Mouse (Mus musculus): ENCODE measurements around the gene Otulin.

The Otulin gene

GRCm38 (mm10) chr15:27657866-27658265 is 27.4 kb upstream of the Otulin start:
- DNase-seq (ENCODE audit: low spot score in 2 of 2) = peak in 1 of 2 experiments; percentile 44

DNA sequence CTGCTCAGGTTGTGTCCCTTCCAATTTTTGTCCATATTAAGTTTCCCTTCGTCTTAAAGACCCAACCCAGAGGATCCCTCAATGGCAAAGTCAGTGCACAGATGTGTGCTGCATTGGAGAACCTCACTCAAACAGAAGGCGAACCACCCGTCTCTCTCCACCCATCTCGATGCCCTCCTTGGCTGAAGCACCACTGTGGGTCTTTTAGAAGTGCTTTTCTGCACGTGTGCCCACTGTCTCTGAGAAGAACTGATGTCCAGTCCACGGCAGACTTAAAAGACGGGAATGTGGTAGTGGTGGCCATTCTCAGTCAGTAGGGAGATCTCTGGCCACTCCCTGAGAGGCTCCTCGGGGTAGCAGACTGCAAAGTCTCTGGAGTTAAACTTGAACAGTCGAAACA is 26.1 kb upstream of the Otulin start:
- peak in 1 of 2 experiments; percentile 50 for DNase-seq (ENCODE audit: low spot score in 2 of 2)

GRCm38 (mm10) chr15:27655015-27655414 is 24.5 kb upstream of the Otulin start:
- no peak for DNase-seq (ENCODE audit: low spot score in 2 of 2)

GRCm38 (mm10) chr15:27647686-27648085 is 17.2 kb upstream of the Otulin start:
- DNase-seq (ENCODE audit: low spot score in 2 of 2) = no peak

DNA sequence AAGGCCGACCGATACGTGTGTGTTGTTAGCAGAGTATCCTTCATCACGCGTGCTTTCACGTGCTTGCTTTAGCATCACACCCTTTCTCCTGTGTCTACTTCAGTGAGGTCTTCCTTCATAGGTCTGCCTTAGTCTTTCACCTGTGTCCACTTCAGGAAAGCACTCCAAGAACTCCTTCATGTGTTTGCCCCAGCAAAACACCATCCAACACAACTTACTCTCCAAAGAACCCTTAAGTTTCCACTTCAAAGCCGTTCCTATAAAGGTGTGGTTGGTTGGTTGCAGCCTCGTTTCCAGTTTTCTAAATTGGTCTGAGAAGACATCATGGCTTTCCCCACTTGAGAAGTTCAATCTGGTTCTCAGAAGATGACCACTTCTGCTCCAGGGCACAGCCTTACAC is 16.2 kb upstream of the Otulin start:
- DNase-seq (ENCODE audit: low spot score in 2 of 2) = no peak

DNA sequence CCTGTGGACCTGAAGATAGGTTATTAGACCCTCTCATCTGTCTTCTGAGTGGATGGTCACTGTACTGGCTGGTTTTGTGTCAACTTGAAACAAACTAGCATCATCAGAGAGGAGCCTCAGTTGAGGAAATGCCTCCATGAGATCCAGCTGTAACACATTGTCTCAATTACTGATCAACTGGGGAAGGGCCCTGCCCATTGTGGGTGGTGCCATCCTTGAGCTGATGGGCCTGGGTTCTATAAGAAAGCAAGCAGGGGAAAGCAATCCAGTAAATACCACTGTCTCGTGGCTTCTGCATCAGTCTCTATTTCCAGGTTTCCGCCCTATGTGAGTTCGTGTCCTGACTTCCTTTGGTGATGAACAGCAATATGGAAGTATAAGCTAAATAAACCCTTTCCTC is 14.8 kb upstream of the Otulin start:
- DNase-seq (ENCODE audit: low spot score in 2 of 2) = no peak

DNA sequence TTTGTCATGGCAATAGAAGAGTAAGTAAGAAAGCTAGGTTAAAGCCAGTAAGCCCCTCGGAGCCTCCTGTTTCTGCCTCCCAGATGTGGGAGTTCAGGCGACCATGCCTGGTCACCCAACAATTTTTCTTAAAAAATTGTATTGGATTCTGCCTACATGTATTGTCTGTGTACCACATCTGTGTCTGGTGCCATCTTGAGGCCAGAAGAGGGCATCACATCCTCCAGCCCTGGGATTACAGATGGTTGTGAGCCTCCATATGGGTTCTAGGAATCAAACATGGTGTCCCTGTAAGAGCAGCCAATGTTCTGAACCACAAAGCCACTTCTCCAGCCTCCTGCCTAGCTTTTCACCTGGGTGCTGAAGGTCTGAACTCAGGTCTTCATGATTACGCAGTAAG is 12.4 kb upstream of the Otulin start:
- no peak for DNase-seq (ENCODE audit: low spot score in 2 of 2)

GRCm38 (mm10) chr15:27641171-27641570 is 10.7 kb upstream of the Otulin start:
- no peak for DNase-seq (ENCODE audit: low spot score in 2 of 2)

GRCm38 (mm10) chr15:27633941-27634900 is 3.7 kb upstream of the Otulin start:
- no peak for DNase-seq (ENCODE audit: low spot score in 2 of 2)

- DNase-seq (ENCODE audit: low spot score in 2 of 2) = no peak
Measured at GRCm38 (mm10) chr15:27629800-27630600, 493 bp downstream of the Otulin start.

GRCm38 (mm10) chr15:27629046-27629445 is 1.4 kb downstream of the Otulin start:
- no peak for DNase-seq (ENCODE audit: low spot score in 2 of 2)

DNA sequence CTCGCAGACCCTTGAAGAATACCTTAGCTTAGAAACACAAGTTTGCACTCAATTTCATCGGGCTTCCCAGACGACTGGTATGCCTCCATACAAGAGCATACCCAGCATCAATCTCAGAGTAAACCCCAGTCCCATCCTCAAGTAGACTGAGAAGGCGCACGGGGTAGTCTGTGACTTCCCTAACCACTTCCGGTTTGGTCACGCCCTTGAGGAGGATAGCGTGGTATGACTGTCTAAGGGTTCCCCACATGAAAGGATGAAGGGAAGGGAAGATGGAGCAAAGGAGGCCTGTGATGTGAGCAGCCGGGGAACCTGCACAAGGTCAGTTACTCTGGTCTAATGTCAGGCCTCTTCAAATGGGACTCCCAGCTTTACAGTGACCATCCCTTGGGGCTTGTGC is 2.7 kb downstream of the Otulin start:
- no peak for DNase-seq (ENCODE audit: low spot score in 2 of 2)

DNA sequence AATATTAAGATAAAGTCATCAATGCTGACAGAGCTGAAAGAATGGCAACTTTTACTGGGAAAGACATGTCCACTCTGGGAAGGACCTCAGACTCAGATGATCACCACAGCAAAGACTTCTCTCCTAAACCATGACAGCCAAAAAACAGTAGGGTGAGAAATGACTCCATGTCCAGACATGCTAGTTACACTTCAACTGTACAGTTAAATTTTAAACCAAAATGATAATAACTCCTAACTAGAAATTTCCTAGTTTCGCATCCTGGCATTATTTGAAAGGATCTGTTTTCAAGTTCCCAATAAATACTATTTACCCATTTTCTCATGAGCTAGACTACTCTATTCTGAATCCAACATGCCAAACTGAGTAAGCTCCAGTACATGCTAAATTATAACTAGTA is 4.2 kb downstream of the Otulin start:
- no peak for DNase-seq (ENCODE audit: low spot score in 2 of 2)

GRCm38 (mm10) chr15:27625890-27626255 is 4.6 kb downstream of the Otulin start:
- DNase-seq (ENCODE audit: low spot score in 2 of 2) = no peak

DNA sequence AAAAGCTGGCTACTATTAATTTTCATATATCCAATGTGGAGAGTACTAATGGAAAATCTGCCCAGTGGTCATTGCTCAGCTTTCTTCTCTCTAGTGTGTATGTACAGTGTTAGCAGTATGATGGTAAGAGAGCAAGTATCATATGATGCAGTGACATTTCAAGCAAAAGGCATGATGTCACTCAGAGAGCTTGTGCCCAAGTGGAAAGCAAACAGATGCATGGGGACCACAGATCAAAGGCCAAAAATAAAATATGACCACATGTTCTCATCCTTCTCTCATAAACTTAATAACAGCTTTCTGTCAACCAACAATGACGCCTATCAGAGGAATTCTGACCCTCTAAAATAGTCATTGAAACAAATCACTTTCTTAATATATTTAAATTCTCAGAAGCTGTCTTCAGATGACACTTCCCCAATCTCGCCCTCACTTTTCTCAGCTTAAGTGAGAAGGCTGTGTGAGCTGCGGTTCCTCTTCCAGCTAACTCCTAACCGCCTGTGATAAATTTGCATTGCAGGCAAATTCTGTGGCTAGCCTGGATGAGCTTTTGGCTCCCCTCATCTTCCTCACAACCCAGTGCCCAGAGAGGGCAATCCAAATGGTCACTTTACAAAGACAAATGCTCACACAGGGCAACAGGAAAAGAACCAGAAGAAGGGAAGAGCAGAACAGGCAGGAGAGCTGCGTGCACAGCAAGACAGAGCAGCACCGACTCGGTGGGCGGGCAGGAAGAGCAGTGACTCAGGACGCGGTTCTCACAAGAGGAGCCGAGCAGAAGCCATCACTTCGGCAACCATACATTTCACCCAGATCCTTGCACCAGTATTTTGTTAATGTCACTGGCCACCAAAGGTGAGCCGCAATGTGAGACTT is 5.2 kb downstream of the Otulin start:
- DNase-seq (ENCODE audit: low spot score in 2 of 2) = no peak

DNA sequence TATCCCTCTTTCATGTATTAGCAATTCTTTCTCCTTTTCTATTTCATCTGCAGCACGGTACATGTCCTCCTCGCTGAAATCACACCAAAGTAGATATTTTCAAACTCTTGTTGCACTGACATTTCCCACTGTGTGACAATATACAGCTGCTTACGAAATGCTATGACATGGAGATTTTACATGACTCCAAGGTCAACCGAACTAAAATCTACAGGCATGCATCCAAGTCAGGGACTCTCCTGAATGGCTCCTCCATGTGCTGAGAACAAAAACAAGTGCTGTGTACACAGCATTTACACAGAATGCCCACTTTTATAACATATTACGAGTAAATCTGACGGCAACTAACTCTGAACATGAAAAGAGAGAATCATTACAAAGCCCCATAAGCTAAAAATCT is 7.2 kb downstream of the Otulin start:
- no peak for DNase-seq (ENCODE audit: low spot score in 2 of 2)

DNA sequence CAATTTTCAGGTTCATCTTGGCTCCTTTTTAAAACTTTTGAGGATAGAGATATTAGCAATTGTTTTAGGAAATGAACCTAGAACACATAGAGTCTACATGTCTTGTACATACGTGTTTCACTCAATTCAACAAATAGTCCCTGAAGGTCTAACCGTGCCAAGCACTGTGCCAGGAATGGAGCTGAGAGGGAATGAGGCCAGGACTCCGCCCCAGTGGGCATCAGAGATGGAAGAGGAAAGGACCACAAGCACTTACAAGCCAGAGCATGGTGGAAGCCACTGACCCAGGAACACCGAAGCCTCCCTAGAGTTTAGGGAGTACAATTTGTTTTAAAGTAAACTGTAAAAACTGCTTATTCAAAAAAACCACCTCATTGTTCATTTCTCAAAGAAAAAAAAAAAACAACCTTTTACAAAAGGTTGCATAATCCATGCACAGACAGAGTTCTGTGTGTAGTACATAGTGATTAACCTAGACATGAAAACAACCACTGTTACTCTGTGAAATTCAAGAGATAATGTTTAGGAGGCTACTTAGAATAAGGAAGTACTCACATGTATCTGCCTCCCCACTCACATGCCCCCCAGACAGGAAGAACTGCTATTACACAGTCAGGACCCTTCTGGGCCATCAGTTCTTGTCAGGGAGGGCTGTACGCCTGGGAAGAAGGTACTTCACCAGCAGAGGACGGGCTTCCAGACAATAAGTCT is 9.9 kb downstream of the Otulin start:
- no peak for DNase-seq (ENCODE audit: low spot score in 2 of 2)

- DNase-seq (ENCODE audit: low spot score in 2 of 2) = no peak
Measured at GRCm38 (mm10) chr15:27619683-27620082, 10.8 kb downstream of the Otulin start.

DNA sequence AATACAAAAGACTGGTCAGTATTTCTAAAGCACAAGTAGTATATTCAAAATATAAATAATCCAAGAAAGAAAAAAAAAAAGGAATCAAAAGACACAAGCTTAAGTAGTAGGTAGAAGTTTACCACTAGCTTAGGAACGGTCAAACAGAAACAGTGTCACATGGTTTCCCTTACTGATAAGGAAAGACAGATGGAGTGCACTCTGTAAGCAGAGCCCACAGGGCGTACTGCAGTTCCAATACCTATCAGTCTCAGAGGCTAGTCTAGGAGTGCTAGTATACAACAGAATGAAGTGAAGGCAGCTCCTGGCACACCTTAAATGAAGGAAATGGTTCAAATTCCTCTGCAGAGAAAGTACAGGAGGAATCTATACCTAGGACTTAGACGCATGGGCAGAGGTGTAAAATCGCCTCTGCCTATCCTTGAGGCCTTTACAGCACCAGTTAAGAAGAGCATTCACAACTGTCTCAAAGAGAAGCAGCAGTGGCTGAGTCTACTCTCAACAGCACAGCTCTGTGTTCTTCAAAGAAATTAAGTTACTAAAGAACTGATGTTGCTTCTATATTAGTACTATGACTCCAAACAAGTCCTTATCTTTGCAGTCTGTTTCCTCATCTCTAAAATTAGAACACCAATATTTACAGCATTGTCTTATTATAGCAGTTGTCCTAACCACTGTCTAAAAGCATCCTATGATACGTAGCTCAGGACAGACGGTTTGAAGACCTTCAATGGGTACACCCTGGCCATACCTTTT is 11.5 kb downstream of the Otulin start:
- DNase-seq (ENCODE audit: low spot score in 2 of 2) = no peak

GRCm38 (mm10) chr15:27617227-27617626 is 13.3 kb downstream of the Otulin start:
- DNase-seq (ENCODE audit: low spot score in 2 of 2) = no peak
